Mouse (Mus musculus) thymus, postnatal 0 days (tissue): ENCODE results near the gene Tmem208. TPM values are rescaled to one million over a fixed set of nuclear protein-coding genes. Genes with fewer than 3 reads are reported as not detected.

Experiments used
- DNase-seq: peaks from one replicate; pipeline ENCODE4 v3.0.0-alpha.2; 2015; ENCODE audit warnings: low spot score
- polyA plus RNA-seq: library from polyadenylated mRNA; unstranded; fragments of >200 nt; fragmentation: Nextera tagmentation; extraction: Ambion mirVana; gene quantifications from 2 replicates; pipeline ENCODE4 v1.2.1, GENCODE M21; 2015

Gene Tmem208
- polyA plus RNA-seq, 1 experiment from 2014 or later, result 145 TPM

DNA sequence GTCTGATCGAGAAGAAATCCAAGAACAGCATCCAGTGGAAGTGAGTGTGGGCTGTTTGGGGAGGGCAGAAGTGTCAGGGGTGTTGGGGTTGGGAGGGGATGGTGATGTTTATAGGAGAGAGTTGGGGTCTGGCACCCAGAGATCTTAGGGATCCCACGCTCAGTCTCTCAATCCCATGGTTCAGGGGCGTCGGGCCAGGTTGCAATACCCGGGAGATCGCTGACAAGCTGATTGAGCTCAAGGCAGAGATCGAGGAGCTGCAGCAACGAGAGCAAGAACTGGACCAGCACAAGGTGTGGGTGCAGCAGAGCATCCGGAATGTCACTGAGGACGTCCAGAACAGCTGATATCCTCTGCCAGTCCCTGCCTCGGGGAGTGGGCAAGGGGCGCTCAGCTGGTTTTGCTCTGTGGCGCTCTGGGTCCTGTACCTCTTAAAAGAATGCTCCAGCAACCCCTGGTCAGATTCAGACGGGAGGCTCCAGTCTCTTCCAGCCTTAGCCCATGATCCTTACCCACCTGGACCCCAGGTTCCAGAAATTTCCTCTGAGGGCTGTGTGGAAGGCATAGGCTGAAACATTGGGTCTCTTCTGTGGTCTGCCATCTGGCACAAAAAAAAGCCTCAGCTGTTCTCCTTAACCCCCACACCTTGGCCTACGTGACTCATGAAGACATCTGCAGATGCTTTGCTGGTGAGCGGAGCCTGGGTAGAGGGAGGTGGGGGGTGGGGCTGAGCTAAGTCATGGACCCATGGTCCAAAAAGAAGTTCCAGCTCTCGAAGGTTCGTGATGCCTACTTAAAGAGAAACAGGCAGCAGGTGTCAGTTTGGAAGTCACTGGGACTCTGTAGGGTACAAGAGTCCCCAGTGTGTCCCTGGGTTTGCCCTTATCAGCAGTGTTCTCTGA lies 27.6 kb upstream of the Tmem208 start:
- DNase-seq, result peak; percentile 72

DNA sequence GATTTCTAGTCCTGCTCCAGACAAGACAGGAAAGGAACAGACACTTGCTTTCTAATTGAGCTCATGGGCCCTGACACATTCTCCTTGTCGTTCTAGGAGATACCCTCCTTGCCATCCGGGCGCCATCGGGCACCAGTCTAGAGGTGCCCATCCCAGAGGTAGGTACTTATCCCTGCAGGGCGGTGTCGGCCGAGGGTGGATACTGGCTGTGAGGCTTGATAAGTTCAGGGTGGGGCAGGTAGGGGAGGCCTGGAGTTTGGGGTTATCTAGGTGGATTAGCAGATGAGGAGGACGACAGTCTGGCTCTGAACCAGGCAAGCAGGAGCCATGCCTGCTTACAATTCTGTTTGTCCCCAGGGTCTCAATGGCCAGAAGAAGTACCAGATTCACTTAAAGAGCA lies 26.2 kb upstream of the Tmem208 start:
- DNase-seq, result no peak

DNA sequence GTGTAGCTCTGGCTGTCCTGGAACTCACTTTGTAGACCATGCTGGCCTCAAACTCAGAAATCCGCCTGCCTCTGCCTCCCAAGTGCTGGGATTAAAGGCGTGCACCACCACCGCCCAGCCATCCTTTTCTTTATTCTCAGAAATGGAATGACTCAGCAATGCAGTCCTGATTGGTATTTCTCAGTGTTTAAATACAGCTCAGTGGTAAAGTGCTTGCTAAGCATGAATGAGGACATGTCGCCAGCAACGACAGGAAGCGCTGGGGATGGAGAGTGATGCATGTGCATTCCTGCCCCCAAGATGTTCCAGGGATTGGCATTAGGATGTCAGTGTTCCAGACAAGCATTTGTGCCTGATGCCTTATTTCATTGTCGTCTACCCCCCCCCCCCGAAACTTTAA lies 22.8 kb upstream of the Tmem208 start:
- no peak for DNase-seq

GRCm38 (mm10) chr8:105303874-105304273 lies 22.3 kb upstream of the Tmem208 start:
- no peak for DNase-seq

GRCm38 (mm10) chr8:105304325-105305210 lies 21.6 kb upstream of the Tmem208 start:
- peak; percentile 45 for DNase-seq

DNA sequence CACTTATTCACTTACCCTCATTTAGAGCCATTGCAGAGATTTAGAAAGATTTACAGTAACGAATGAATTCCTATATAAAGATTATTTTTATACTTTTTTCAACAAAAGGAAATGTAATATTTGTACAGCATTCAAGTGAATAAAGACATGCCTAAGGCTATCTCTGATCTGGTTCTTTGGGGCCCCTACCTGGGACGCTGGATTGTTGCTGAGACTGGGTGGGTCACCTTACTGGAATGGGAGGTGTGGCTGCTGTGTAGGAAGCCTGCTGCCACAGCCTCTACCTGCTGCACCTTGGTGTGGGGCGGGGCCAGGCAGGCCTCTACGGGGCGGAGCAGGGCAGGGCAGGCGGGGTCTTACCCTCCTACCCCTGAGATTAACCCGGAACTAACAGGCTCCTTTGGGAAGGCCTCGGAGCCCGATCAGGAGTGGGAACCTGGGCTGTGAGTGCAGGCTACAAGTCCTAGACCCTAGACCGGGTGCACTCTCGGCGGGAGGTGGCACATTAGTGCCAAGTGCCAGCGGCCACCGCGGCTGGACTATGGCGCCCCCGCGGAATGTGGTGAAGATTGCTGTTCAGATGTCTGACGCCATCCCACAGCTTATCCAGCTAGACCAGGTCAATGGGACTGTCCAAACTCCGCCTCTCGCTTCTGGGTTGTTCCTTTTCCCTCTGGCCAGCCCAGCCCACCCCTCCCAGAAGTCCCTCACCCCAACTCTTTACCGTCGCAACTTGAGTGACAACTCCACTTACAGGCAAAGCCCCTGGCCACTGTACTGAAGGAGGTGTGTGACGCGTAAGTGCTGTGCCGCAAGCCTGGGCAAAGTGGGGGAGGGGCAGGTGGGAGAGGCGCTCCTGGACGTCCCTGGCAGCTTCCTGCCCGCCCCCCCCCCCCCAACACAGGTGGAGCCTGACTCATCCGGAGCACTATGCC lies 20.7 kb upstream of the Tmem208 start, which contains the start of gene Elmo3:
TSS of gene Elmo3 (plus strand) at position 391 of the 935 bp plus-strand sequence.
- DNase-seq, result peak; percentile 11

DNA sequence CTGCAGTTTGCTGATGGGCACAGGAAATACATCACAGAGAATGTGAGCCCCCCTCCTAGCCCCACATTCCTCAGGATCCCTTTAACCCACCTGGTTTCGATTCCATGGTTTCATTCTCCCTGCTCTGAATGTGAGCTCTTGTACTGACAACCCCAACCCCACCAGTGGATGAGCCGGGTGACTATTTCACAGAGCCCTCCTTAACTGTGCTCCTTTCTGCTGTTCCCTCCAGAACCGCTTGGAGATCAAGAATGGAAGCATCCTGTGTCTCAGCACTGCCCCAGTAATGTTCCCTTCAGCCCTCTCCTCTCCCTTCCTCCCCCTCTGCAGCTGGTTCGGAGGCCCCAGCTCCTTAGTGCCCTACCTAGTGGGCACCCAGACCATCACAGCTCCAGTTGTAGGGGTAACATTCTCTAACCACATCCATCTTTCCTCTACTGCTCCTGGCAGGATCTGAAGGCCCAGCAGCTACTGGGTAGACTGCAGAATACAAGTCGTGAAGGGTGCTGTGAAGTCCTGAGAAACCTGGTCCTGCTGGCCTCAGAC lies 19.9 kb upstream of the Tmem208 start:
- DNase-seq, result peak; percentile 45

DNA sequence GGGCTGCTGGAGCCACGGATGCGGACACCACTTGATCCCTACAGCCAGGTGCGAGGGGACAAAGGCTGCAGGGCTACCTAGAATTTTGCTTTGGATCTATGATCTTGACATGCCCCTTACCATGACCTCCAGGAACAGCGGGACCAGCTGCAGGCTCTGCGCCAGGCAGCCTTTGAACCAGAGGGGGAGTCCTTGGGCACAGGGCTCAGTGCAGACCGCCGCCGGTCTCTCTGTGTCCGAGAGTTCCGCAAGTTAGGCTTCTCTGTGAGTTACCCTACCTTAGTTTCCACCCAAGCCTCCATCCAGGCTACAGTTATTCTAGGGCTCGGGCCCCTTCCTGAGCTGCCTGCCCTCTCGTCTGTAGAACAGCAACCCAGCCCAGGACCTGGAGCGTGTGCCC lies 18.5 kb upstream of the Tmem208 start:
- DNase-seq, result no peak

DNA sequence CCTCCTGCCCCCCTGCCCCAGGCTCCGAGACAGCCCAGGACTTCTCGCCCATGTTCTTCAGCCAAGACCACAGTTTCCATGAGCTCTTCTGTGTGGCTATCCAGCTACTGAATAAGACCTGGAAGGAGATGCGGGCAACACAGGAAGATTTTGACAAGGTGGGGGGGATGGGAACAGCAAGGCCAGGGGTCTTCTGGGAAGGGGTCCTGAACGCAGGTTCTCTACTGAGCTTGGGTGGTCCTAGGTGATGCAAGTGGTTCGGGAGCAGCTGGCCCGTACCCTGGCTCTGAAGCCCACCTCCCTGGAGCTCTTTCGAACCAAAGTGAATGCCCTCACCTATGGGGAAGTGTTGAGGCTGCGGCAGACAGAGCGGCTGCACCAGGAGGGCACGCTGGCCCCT lies 17.7 kb upstream of the Tmem208 start:
- no peak for DNase-seq

- no peak for DNase-seq
Observed at GRCm38 (mm10) chr8:105309142-105309847, 16.9 kb upstream of the Tmem208 start.

DNA sequence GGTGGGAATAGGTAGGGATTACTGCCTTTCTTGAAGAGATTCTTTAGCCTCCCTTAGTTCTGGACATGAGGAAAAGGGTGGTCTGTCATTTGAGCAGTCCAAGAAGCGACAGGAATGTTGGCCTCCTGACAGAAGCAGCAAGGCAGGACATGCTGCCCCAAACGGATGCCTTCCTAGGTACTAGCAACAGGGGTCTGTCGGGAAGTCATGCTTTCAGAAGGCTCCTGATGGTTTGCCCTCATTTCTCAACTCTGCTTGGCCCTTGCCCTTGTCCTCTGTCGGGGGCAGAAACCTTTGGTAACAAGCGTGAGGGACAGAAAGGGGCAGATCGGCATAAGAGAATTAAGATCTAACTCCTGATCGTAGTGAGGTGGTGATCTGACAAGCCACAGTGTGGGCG lies 16.0 kb upstream of the Tmem208 start:
- no peak for DNase-seq

GRCm38 (mm10) chr8:105311718-105312117 lies 14.4 kb upstream of the Tmem208 start:
- no peak for DNase-seq

DNA sequence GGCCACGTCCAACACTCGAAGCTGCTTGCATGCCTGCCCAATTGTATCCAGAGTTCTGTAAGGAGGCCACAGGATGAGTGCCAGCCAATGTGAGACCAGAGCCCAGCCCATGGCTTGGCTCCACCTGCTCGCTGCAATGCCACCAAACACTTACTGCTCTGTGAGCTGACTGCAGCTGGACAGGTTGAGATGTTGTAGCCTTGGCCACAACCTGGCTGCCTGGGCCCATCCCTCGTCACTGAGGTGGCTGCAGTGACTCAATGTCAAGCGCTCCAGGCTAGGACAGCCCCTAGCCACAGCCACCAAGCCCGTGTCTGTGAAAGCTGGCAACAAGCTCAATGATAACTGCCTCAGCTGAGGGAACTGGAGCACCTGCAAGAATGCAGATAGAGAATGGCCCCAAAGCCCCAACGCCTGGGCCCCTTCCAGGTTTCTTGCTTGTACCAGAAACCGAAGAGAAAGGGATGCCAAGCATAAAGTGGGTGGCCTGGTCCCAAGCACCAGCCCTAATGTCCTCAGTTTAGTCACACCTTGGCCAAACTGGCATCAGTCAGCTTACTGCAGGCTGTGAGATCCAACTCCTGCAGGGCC lies 13.2 kb upstream of the Tmem208 start:
- DNase-seq, result no peak

DNA sequence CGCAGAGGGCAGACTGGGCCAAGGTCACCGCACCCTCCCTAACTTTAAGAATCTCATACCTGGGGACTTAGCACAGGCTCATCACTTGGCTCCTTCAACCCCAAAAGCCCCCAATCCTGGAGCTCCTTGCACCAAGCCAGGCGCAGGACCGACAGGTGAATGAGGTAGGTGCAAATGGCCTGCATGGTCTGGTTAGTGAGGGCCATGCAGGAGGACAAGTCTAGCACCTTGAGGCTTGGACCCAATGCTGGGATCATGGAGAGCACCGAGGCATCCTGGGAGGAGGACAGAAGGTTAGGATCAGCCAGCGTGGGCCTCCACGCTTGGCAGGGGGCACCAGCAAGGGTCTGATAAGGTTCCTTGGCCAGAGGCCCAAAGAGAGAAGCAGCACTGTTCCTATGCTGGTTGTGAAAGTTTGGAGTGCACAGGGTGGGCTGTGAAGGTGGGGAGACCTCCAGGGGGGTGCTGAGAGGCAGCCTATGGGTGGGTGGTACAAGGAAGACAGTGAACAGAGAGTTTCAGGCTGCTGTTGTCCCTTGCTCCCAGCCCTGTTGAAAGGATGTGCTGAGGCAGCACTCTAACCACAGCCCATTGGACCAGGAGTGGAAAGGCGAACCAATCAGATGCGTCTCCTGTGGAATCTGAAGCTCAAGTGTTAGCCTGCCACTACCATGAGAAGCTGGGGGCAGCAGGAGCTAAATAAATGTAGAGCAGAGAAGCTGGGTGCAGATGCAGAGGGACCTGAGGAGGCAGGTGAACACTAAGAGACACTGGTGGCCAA lies 12.3 kb upstream of the Tmem208 start:
- DNase-seq, result no peak

- no peak for DNase-seq
Observed at GRCm38 (mm10) chr8:105315073-105315769, 10.9 kb upstream of the Tmem208 start.

DNA sequence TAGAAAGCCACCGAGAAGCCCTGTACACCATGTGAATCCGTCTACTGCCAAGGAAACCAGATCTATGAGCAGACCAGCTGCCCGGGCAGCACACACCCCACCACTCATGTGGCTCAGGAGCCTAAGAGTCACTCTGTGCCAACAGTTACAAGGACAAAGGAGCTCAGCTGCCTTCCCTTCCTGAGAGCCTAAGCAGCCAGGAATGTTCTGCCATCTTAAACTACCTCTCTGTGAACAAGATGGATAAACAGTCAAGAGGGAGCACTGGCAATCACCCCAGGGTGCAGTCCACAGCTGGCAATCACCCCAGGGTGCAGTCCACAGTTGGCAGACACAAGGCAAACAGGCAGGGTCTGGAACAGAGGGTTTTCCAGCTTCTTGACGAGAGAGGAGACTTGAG lies 8.2 kb upstream of the Tmem208 start:
- DNase-seq, result no peak

- DNase-seq, result no peak
Observed at GRCm38 (mm10) chr8:105318662-105319190, 7.4 kb upstream of the Tmem208 start.

- DNase-seq, result no peak
Observed at GRCm38 (mm10) chr8:105323183-105323582, 3.0 kb upstream of the Tmem208 start.
